Mouse (Mus musculus): Measurements from ENCODE around the gene Esr1. TPM values are rescaled to one million over a fixed set of nuclear protein-coding genes. Genes with fewer than 3 reads are reported as not detected.

The Esr1 gene
- polyA plus RNA-seq, 1 experiment from 2014 or later, result 0.32 TPM

DNA sequence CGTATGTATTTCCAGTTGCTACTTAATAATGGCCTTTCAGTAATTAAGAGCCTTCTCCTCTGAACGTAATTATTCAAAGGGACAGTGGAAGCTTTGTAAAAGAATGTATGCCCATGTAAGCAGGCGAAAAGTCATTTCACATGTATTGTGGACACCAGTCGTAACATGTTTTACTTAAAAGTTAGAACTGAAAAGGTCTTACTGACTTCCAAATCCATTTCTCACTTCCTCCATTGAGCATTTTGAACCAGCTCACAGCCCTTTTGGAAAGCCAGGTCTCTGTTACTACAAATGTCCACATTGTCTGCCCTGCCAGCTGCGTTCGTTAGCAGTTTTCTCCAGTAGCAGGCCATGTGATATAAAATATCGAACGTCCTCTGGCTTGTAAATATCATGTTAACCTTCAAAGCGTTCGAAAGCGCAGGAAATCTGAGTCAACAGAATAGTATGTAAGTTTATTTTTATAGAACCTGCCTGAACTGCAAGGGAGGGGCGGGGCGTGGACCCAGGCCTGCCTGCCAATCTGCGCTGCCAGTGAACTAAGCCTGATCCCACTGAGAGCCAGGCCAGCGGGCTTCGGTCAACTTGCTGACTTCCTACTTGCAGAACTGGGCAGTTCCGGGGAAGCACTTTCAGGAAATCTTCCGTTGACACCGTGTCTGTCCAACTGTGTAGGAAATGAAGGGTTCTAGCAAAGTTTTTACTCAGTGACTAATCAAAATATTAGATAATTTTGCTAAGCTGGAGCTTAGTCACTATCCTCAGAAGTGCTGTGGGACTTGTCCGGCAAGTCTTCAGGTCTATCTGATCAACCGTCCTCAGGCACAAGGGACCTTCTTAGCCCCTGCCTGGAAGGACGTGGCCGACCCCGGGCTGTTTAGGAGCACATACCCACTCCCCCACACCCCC lies 9.5 kb downstream of the Esr1 start:
- Histone ChIP-seq H3K36me3 (replicated peaks) (no peaks in the 10 kb centered on the region), H3K27ac (replicated peaks) (no peak overlapping the region), H3K27me3 (no peaks in the 10 kb centered on the region), H3K4me1 (replicated peaks) (0 out of 2 replicates have a peak, but pooled peaks cover 4% of the 10 kb centered on the region), H3K4me3 (replicated peaks) (no peak overlapping the region), H3K4me2 (no peak overlapping the region), H3K9me3 (replicated peaks) (no peaks in the 10 kb centered on the region), H3K9ac (no peak overlapping the region)
- 70% methylated on average over 24 of the region's 24 CpGs for WGBS (ENCODE audit: insufficient replicate concordance)
- no peak for ATAC-seq (ENCODE audit: insufficient read depth)

DNA sequence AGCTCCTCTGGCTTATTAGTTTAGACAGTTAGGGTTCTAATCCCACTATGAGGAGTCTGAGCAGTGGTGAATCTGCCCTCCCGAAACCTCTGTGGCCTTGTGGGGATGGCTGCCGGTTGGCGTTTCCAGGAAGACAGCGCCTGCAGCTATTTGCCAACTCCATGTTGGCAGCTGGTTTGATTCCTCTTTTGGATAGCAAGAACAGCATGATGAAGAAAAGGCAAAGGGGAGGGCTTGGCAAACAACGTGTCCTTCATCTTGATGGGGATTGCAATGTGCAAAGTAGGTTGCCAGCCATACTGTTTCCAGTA lies 10.1 kb downstream of the Esr1 start:
- Histone ChIP-seq H3K4me1 (replicated peaks) (0 out of 2 replicates have a peak, but pooled peaks cover 4% of the 10 kb centered on the region), H3K36me3 (replicated peaks) (no peaks in the 10 kb centered on the region), H3K27ac (replicated peaks) (no peak overlapping the region), H3K9me3 (replicated peaks) (no peaks in the 10 kb centered on the region), H3K9ac (no peak overlapping the region), H3K27me3 (no peaks in the 10 kb centered on the region), H3K4me3 (replicated peaks) (no peak overlapping the region), H3K4me2 (no peak overlapping the region)
- ATAC-seq (ENCODE audit: insufficient read depth), result no peak
- WGBS (ENCODE audit: insufficient replicate concordance), result 78% methylated on average over 5 of the region's 5 CpGs

DNA sequence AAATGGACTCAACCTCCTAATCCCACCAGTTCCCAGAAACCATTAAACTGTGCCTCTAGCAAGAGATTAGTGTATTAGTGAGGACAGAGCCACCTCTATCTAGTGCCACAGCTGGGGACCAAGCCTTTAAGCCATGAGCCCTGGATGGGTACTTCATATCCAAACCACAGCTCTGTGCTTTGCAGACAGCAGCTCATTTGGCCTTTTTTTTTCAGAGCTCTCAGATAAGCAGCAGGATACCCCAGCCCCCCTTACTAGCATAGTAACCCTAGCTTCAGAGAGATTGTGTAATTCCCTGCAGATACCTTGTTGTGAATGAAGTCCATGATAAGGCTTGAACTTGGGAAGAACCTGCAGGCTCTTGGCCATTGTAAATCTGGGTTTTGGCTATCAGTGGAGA lies 11.9 kb downstream of the Esr1 start:
- Histone ChIP-seq H3K4me3 (replicated peaks) (no peak overlapping the region), H3K9ac (no peak overlapping the region), H3K4me2 (no peak overlapping the region), H3K4me1 (replicated peaks) (0 out of 2 replicates have a peak, but pooled peaks cover 4% of the 10 kb centered on the region), H3K27ac (replicated peaks) (no peak overlapping the region), H3K9me3 (replicated peaks) (no peaks in the 10 kb centered on the region), H3K36me3 (replicated peaks) (no peaks in the 10 kb centered on the region), H3K27me3 (no peaks in the 10 kb centered on the region)
- no peak for ATAC-seq (ENCODE audit: insufficient read depth)

GRCm38 (mm10) chr10:4624581-4624980 lies 13.2 kb downstream of the Esr1 start:
- no peak overlapping the region for H3K9ac ChIP-seq
- no peaks in the 10 kb centered on the region for H3K27me3 ChIP-seq
- no peaks in the 10 kb centered on the region for H3K9me3 ChIP-seq (replicated peaks)
- H3K27ac ChIP-seq (replicated peaks), result no peak overlapping the region
- no peak overlapping the region for H3K4me3 ChIP-seq (replicated peaks)
- no peaks in the 10 kb centered on the region for H3K36me3 ChIP-seq (replicated peaks)
- no peak for ATAC-seq (ENCODE audit: insufficient read depth)
- 66% methylated on average over 4 of the region's 4 CpGs for WGBS (ENCODE audit: insufficient replicate concordance)
- H3K4me2 ChIP-seq, result no peak overlapping the region
- H3K4me1 ChIP-seq (replicated peaks), result 0 out of 2 replicates have a peak, but pooled peaks cover 4% of the 10 kb centered on the region

DNA sequence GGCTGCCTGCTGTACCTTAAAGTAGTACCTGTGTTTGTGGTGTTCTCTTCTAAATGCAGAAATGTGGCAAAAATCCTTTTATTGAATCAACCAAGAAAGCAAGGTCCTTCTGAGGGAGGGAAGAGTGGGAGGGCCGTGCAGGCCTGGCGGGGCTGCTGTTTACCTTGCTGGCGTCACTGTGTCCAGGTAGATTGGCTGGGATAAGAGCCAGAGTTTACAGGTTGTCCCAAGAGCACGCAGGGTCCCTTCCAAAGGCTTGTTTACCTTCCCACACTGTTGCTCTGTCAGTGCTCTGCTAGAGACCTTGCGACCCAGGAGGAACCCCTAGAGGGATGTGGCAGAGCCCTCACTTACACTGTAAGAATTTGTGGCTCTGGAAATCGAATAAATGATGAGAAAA lies 13.9 kb downstream of the Esr1 start:
- Histone ChIP-seq H3K4me2 (no peak overlapping the region), H3K4me3 (replicated peaks) (no peak overlapping the region), H3K36me3 (replicated peaks) (no peaks in the 10 kb centered on the region), H3K9me3 (replicated peaks) (no peaks in the 10 kb centered on the region), H3K9ac (no peak overlapping the region), H3K27me3 (no peaks in the 10 kb centered on the region), H3K27ac (replicated peaks) (no peak overlapping the region), H3K4me1 (replicated peaks) (0 out of 2 replicates have a peak, but pooled peaks cover 4% of the 10 kb centered on the region)
- WGBS (ENCODE audit: insufficient replicate concordance), result 58% methylated on average over 6 of the region's 6 CpGs
- peak; percentile 78 for ATAC-seq (ENCODE audit: insufficient read depth)

DNA sequence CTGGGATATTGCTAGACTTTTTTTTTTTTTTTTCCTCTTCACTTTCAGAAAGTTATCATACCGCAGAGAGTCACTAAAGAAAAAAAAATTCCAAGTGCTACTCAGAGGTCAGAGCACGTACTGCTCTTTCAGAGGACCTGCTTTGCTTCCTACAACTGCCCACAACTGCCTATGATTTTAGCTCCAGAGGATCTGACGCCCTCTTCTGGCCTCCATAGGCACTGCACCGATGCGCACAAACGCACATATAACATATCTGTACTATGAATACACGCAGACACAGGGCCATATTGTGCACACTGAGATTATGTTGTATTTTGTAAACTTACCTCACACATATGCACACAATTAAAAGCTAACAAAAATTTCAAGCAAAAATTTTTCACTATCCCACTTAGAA lies 15.0 kb downstream of the Esr1 start:
- H3K4me2 ChIP-seq, result no peak overlapping the region
- 68% methylated on average over 7 of the region's 7 CpGs for WGBS (ENCODE audit: insufficient replicate concordance)
- ATAC-seq (ENCODE audit: insufficient read depth), result no peak
- 0 out of 2 replicates have a peak, but pooled peaks cover 4% of the 10 kb centered on the region for H3K4me1 ChIP-seq (replicated peaks)
- H3K36me3 ChIP-seq (replicated peaks), result no peaks in the 10 kb centered on the region
- H3K27me3 ChIP-seq, result no peaks in the 10 kb centered on the region
- no peak overlapping the region for H3K27ac ChIP-seq (replicated peaks)
- no peak overlapping the region for H3K4me3 ChIP-seq (replicated peaks)
- no peak overlapping the region for H3K9ac ChIP-seq
- no peaks in the 10 kb centered on the region for H3K9me3 ChIP-seq (replicated peaks)

DNA sequence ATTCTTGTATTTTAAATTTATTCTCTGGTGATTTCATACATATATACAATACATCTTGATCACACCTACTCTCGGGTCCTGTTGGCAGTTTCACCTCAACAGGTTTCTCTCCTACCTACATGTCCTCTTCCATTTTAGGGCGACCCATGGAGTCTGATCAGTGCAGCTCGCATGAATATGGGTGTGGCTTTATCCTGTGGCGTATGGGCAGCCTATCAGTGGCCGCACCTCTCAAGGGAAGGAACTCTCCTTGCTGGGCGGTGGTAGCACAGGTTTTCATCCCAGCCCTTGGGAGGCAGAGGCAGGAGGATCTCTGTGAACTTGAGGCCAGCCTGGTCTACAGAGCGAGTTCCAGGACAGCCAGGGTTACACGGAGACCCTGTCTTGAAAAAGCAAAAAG lies 15.6 kb downstream of the Esr1 start:
- H3K4me1 ChIP-seq (replicated peaks), result 0 out of 2 replicates have a peak, but pooled peaks cover 4% of the 10 kb centered on the region
- WGBS (ENCODE audit: insufficient replicate concordance), result 62% methylated on average over 8 of the region's 8 CpGs
- no peak for ATAC-seq (ENCODE audit: insufficient read depth)
- no peak overlapping the region for H3K4me2 ChIP-seq
- H3K36me3 ChIP-seq (replicated peaks), result no peaks in the 10 kb centered on the region
- no peak overlapping the region for H3K9ac ChIP-seq
- no peak overlapping the region for H3K4me3 ChIP-seq (replicated peaks)
- H3K27me3 ChIP-seq, result no peaks in the 10 kb centered on the region
- no peaks in the 10 kb centered on the region for H3K9me3 ChIP-seq (replicated peaks)
- no peak overlapping the region for H3K27ac ChIP-seq (replicated peaks)

DNA sequence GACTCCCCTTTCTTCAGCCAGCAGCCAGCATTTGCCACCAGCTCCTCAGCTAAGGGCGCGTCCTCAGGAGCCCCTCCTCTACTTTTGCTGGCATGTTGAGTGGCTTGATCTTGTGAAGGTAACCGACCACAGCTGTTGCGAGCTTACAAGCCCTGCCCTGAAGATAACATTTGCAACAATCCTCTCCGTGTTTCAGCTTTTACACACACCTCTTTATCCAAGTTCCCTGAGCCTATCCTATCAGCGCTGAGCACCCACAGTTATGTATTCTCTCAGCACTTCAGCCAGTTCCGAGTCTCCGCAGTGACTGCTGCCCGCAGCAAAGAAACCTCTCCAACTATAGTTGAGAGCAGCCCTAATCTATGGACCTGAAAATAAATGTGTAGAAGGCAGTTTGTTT lies 16.0 kb downstream of the Esr1 start:
- H3K4me1 ChIP-seq (replicated peaks), result 0 out of 2 replicates have a peak, but pooled peaks cover 4% of the 10 kb centered on the region
- no peaks in the 10 kb centered on the region for H3K27me3 ChIP-seq
- no peaks in the 10 kb centered on the region for H3K9me3 ChIP-seq (replicated peaks)
- no peaks in the 10 kb centered on the region for H3K36me3 ChIP-seq (replicated peaks)
- H3K4me3 ChIP-seq (replicated peaks), result no peak overlapping the region
- no peak overlapping the region for H3K4me2 ChIP-seq
- WGBS (ENCODE audit: insufficient replicate concordance), result 66% methylated on average over 9 of the region's 9 CpGs
- H3K9ac ChIP-seq, result no peak overlapping the region
- no peak for ATAC-seq (ENCODE audit: insufficient read depth)
- no peak overlapping the region for H3K27ac ChIP-seq (replicated peaks)

GRCm38 (mm10) chr10:4629314-4629713 lies 17.9 kb downstream of the Esr1 start:
- no peak overlapping the region for H3K4me2 ChIP-seq
- H3K9me3 ChIP-seq (replicated peaks), result no peaks in the 10 kb centered on the region
- no peak overlapping the region for H3K4me3 ChIP-seq (replicated peaks)
- ATAC-seq (ENCODE audit: insufficient read depth), result no peak
- no peaks in the 10 kb centered on the region for H3K36me3 ChIP-seq (replicated peaks)
- H3K9ac ChIP-seq, result no peak overlapping the region
- H3K27ac ChIP-seq (replicated peaks), result no peak overlapping the region
- 0 out of 2 replicates have a peak, but pooled peaks cover 3% of the 10 kb centered on the region for H3K4me1 ChIP-seq (replicated peaks)
- H3K27me3 ChIP-seq, result no peaks in the 10 kb centered on the region

- no peaks in the 10 kb centered on the region for H3K27me3 ChIP-seq
Measured at GRCm38 (mm10) chr10:4632211-4632704, 20.9 kb downstream of the Esr1 start.

DNA sequence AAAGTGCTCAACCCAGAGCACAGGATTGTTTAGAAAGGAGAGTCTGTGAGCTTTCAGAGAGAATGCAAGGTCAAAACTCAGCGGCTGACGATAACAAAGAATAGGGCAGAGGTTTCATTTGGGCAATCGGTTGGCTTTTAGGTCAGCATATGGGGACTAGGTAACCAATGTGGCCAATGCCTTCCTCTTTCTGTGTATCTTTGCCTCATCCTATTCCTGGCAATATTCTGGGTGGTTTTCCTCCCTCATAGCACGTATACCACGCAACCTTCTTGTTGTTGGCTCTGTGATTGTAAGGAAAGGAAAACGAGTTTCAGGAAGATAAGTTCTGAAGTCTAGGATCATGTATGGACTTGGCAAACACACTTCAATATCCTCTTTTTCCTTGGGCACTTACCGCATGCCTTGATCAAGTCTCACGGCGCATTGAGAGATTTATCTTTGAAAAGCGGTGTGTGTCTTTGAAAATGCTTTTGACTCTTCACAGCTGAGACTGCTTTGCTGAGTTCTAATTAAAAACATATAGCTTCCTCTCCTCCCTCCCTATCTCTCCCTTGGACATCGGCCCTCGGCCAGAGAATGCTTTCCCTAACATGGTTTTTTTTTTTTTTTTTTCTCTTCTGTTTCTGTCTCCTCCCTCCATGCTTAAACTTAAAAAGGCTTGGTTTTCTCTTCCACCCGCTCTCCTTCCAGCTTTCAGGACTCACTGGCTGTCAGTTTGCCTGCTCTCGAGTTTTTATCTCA lies 22.1 kb downstream of the Esr1 start:
- Histone ChIP-seq H3K4me1 (replicated peaks) (no peaks in the 10 kb centered on the region), H3K27ac (replicated peaks) (no peak overlapping the region), H3K4me3 (replicated peaks) (no peak overlapping the region), H3K4me2 (no peak overlapping the region), H3K9me3 (replicated peaks) (no peaks in the 10 kb centered on the region), H3K27me3 (no peaks in the 10 kb centered on the region), H3K36me3 (replicated peaks) (no peaks in the 10 kb centered on the region), H3K9ac (no peak overlapping the region)
- ATAC-seq (ENCODE audit: insufficient read depth), result no peak
- 61% methylated on average over 14 of the region's 14 CpGs for WGBS (ENCODE audit: insufficient replicate concordance)

More at GRCm38 (mm10) chr10:4632211-4632704, 20.9 kb downstream of the Esr1 start:
- H3K27ac ChIP-seq (replicated peaks), result no peak overlapping the region
- no peak overlapping the region for H3K9ac ChIP-seq
- no peak overlapping the region for H3K4me3 ChIP-seq (replicated peaks)
- ATAC-seq (ENCODE audit: insufficient read depth), result no peak
- no peaks in the 10 kb centered on the region for H3K9me3 ChIP-seq (replicated peaks)
- no peak overlapping the region for H3K4me2 ChIP-seq
- no peaks in the 10 kb centered on the region for H3K36me3 ChIP-seq (replicated peaks)
- H3K4me1 ChIP-seq (replicated peaks), result no peaks in the 10 kb centered on the region
- 67% methylated on average over 11 of the region's 11 CpGs for WGBS (ENCODE audit: insufficient replicate concordance)
